Mouse (Mus musculus): ENCODE results near the gene Lrmda.

DNA sequence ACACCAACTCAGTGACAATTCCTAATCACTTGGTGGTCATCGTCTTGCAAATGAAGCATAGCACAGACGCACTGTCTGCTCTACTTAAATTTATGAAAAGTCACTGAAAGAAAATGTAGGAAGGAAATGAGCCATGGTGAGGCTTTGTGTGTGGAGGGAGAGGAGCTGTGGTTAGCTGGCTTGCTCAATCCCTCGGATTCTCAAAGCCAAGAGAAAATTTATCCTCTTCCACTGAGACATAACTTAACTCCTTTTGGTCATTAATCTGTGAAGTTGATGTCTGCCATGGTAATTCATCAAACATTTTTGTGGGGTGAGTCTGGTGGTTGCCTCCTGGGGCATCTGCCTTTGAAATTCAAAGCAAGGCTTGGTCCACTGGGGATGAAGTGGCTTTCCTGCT is 867.7 kb downstream of the Lrmda start:
- TF ChIP-seq CTCF (IDR thresholded peaks at IDR 0.05; ENCODE audit: borderline replicate concordance, control insufficient read depth, extremely low read depth, insufficient read depth, low read length, poor library complexity) (no peak), POLR2A (IDR thresholded peaks at IDR 0.05; ENCODE audit: control insufficient read depth, extremely low read depth, insufficient read depth, low read length, poor library complexity) (no peak)
